Mouse (Mus musculus) hindbrain, postnatal 0 days (tissue): Measurements from ENCODE around the gene Efcc1. TPM values are rescaled to one million over a fixed set of nuclear protein-coding genes. Genes with fewer than 3 reads are reported as not detected.
"Not testable (repeated sequence)": the region's sequence is repeated elsewhere in the genome, so short reads cannot be mapped to it uniquely, and the experiment has no call there.

Experiments used
- ATAC-seq: fragments of 200-750 bp; cut with Nextera tagmentation; 2 replicates; pipeline ENCODE4 v1.8.0; 2017; ENCODE audit warnings: mild to moderate bottlenecking, moderate TSS enrichment, moderate library complexity
- DNase-seq: peaks from one replicate; pipeline ENCODE4 v3.0.0-alpha.2; 2015; ENCODE audit warnings: low spot score
- H3K27ac ChIP-seq: fragments of 300-500 bp; sonication (generic); 2 replicates; pipeline ENCODE4 v1.5.1; 2014; ENCODE audit warnings: mild to moderate bottlenecking
- H3K27me3 ChIP-seq: fragments of 300-500 bp; sonication (generic); 2 replicates; pipeline ENCODE4 v1.6.1; 2014; ENCODE audit warnings: low read length, mixed read lengths; ENCODE audit not compliant: insufficient read depth
- H3K36me3 ChIP-seq: fragments of 300-500 bp; sonication (generic); 2 replicates; pipeline ENCODE4 v1.6.1; 2014; ENCODE audit warnings: low read length, mixed read lengths; ENCODE audit not compliant: insufficient read depth
- H3K4me1 ChIP-seq: fragments of 300-500 bp; sonication (generic); 2 replicates; pipeline ENCODE4 v1.6.1; 2014; ENCODE audit warnings: antibody characterized with exemption, low read length, mixed read lengths; ENCODE audit not compliant: insufficient read depth
- H3K4me2 ChIP-seq: fragments of 300-500 bp; sonication (generic); 2 replicates; pipeline ENCODE4 v1.6.1; 2014; ENCODE audit warnings: low read depth, mild to moderate bottlenecking, low read length, moderate library complexity, mixed read lengths
- H3K4me3 ChIP-seq: fragments of 300-500 bp; sonication (generic); 2 replicates; pipeline ENCODE4 v1.5.1; 2014; ENCODE audit warnings: low read length
- H3K9ac ChIP-seq: fragments of 300-500 bp; sonication (generic); replicated peaks from 2 replicates; pipeline ENCODE4 v1.6.1; 2014; ENCODE audit warnings: mild to moderate bottlenecking, low read length, moderate library complexity, mixed read lengths
- H3K9me3 ChIP-seq: fragments of 300-500 bp; sonication (generic); 2 replicates; pipeline ENCODE4 v1.6.1; 2016; ENCODE audit warnings: low read length, mixed read lengths
- CTCF ChIP-seq: IDR thresholded peaks from 2 replicates; pipeline ENCODE4 v1.5.1; 2016; ENCODE audit warnings: antibody characterized with exemption, control low read depth, low read depth
- WGBS: fragments of 180-500 bp; shearing (Covaris S2); extraction: QIAGEN DNeasy Blood & Tissue Kit; methylation state at CpG from one replicate; pipeline ENCODE4 v1.1.7; 2014; 5-methylcytosine and 5-hydroxymethylcytosine counted together
- polyA plus RNA-seq: library from polyadenylated mRNA; unstranded; fragments of >200 nt; fragmentation: Nextera tagmentation; extraction: Ambion mirVana; gene quantifications from 2 replicates; pipeline ENCODE4 v1.2.1, GENCODE M21; 2015
- total RNA-seq: library from RNA; depleted of rRNA; stranded (reverse); fragments of >200 nt; gene quantifications from 2 replicates; pipeline ENCODE4 v1.2.3, GENCODE M21; 2014

Efcc1 gene
- total and polyA plus RNA-seq, 2 experiments from 2014 or later: 5.4 to 8.3 TPM

DNA sequence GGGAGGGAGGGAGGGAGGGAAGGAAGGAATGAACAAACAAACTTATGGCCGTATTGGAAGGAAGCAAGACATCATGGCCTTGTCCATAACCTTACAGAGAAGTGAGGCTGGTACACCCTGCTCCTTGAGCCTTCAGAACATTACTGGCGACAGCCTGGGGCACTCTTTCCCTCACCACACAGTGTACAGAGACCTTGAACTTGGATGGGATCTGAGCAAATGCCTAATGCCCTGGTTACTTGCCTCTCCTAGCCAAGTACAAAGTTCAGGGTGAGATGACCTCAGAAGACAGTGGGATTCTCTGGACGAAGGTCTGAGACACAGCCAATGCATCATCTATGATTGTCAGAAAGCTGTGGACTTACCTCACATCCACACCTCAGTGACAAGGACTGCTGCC, 29.2 kb downstream of the Efcc1 start:
- 73% methylated on average over 3 of the region's 3 CpGs for WGBS
- H3K4me2 ChIP-seq: no peak overlapping the region
- TF ChIP-seq CTCF: no peak
- ATAC-seq (no peak), DNase-seq (no peak)
- H3K9ac ChIP-seq: no peak overlapping the region
- H3K9me3 ChIP-seq: no peaks in the 10 kb centered on the region
- H3K27ac ChIP-seq: no peak overlapping the region
- H3K4me1 ChIP-seq: no peaks in the 10 kb centered on the region
- H3K4me3 ChIP-seq: no peak overlapping the region
- H3K36me3 ChIP-seq: 0 out of 2 replicates have a peak, but pooled peaks cover 4% of the 10 kb centered on the region
- H3K27me3 ChIP-seq: no peaks in the 10 kb centered on the region

DNA sequence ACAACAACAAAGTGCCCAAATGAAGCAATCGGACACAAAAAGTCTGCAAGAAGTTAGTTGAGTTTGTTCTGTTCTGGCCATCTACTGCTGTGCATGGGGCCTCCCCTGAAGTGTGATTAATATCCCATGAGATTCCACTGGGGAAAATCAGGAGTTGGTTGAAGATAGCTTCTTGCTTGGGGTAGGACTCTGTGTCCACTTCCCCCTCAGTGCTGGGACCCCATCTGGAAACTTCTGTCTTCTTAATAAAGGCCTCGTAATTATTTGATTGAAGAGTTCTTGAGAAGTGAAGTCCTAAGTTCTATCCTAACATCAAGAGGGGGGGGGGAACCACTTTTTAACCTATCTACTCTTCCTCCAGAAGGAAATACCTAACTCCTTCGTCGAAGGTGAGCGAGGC, 31.5 kb downstream of the Efcc1 start:
- no peak overlapping the region for H3K27ac ChIP-seq
- WGBS: 83% methylated on average over 5 of the region's 5 CpGs

DNA sequence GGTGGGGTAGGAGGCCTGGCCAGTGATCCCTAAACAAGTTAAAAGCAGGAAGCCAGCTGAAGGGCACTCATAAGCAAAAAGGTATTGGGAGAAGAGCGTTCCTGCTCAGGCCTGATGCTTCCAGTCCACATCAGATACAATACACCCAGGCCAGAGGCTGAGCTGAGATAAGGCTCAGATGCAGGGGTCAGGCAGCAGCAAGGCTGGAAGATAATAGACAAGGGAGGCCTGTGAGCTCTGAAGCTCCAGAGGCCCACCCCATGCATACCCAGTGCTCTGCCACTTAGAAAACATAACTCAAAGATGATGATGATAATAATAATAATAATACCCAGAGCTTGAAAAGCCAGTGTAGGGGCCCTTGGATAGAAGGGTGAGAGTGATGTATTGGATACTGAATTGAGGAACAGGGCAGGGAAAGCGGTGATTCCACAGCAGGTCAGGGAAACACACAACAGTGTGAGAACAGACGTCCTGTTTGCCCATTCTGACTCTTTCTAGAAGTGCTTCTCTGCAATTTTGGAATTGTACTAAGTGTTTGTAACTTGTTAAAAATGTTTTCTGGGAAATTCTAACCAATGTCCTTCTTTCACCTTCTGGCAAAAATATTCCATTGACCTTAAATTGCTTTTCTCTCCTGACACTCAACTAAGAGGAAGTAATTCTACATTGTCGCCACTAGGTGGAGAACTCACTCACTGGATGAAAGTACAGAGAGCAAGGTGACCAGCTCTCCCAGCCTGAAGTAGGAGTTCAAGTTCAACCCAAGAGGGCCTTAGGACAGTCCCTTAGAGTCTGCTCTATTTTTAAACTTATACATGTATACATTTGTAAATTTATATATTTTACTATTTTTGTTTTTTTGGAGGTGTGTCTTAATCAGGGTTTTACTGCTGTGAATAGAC, 33.0 kb downstream of the Efcc1 start:
- Histone ChIP-seq H3K27me3 (no peaks in the 10 kb centered on the region), H3K27ac (no peak overlapping the region), H3K9me3 (no peaks in the 10 kb centered on the region), H3K4me2 (no peak overlapping the region), H3K4me1 (no peaks in the 10 kb centered on the region), H3K36me3 (no peaks in the 10 kb centered on the region), H3K4me3 (no peak overlapping the region), H3K9ac (no peak overlapping the region)
- TF ChIP-seq CTCF: peak; percentile 77
- no peak for ATAC-seq
- DNase-seq: peak; percentile 46
- WGBS: 67% methylated on average over 4 of the region's 4 CpGs

More for the DNA sequence above, 31.5 kb downstream of the Efcc1 start:
- no peaks in the 10 kb centered on the region for H3K9me3 ChIP-seq
- H3K4me2 ChIP-seq: no peak overlapping the region
- no peaks in the 10 kb centered on the region for H3K4me1 ChIP-seq
- no peak overlapping the region for H3K9ac ChIP-seq
- no peaks in the 10 kb centered on the region for H3K36me3 ChIP-seq
- no peaks in the 10 kb centered on the region for H3K27me3 ChIP-seq
- no peak for ATAC-seq
- no peak for TF ChIP-seq CTCF
- no peak for DNase-seq
- no peak overlapping the region for H3K4me3 ChIP-seq

DNA sequence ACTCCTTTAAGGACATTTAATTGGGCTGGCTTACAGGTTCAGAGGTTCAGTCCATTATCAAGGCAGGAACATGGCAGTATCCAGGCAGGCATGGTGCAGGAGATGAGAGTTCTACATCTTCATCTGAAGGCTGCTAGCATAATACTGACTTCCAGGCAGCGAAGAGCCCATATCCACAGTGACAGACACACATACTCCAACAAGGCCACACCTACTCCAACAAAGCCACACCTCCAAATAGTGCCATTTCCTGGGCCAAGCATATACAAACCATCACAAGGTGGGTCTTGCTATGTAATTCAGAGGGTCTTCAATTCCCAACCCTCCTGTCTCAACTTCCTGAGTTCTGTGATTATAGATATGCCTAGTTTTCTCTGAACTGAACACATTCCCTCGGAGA, 33.6 kb downstream of the Efcc1 start:
- H3K9ac ChIP-seq, H3K36me3 ChIP-seq, H3K9me3 ChIP-seq, H3K4me3 ChIP-seq, H3K27me3 ChIP-seq, H3K27ac ChIP-seq, H3K4me1 ChIP-seq, H3K4me2 ChIP-seq, DNase-seq, ATAC-seq: not testable (repeated sequence)
- WGBS: 95% methylated on average over 2 of the region's 2 CpGs

DNA sequence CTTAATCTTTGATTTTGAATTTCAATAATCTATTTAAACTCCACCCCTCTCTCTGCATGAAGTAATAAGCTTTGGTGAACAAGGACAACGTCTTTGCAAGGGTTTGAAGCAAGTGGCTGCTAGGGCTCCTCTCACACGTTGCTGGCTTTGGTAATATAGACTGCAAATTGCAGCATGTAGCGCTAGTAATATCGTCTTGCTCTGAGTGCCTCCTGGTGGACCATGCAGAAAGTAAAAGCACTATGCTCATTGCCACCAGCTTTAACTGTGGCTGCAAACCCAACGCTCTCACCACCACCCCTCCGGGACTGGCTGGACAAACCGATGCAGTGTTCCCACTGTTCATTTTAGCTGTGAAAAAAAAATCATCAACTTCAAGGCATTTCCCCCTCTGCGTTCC, 40.0 kb downstream of the Efcc1 start:
- no peaks in the 10 kb centered on the region for H3K4me1 ChIP-seq
- ATAC-seq (0 out of 2 replicates have a peak, but pooled peaks have one; percentile 56), DNase-seq (peak; percentile 63)
- no peak overlapping the region for H3K4me3 ChIP-seq
- no peak overlapping the region for H3K27ac ChIP-seq
- H3K9me3 ChIP-seq: no peaks in the 10 kb centered on the region
- WGBS: 47% methylated on average over 8 of the region's 8 CpGs
- no peaks in the 10 kb centered on the region for H3K27me3 ChIP-seq
- H3K4me2 ChIP-seq: no peak overlapping the region
- H3K36me3 ChIP-seq: no peaks in the 10 kb centered on the region
- H3K9ac ChIP-seq: no peak overlapping the region
- peak; percentile 63 for TF ChIP-seq CTCF

DNA sequence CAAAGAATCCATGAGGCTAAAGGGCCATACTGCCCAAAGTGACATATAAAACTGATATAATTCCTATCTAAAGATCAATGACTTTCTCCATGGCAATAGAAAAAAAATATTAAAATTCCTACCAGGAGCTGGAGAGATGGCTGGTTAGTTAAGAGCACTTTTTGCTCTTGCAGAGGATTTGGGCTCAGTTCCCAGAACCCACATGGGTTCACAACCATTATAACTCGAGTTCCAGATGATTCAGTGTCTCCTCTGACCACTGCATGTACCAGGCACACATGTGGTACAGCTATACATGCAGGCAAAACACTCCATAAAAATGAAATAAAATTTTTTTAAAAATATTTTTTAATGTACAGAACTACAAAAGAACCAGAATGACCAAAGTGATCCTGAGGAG, 43.8 kb downstream of the Efcc1 start:
- WGBS: 25% methylated on average over 1 of the region's 1 CpGs
- DNase-seq: no peak
- no peak overlapping the region for H3K27ac ChIP-seq
- no peak overlapping the region for H3K4me2 ChIP-seq
- no peak overlapping the region for H3K4me3 ChIP-seq
- no peaks in the 10 kb centered on the region for H3K27me3 ChIP-seq
- H3K4me1 ChIP-seq: no peaks in the 10 kb centered on the region
- H3K9ac ChIP-seq: no peak overlapping the region
- no peaks in the 10 kb centered on the region for H3K9me3 ChIP-seq
- no peak for ATAC-seq
- no peak for TF ChIP-seq CTCF
- H3K36me3 ChIP-seq: no peaks in the 10 kb centered on the region

DNA sequence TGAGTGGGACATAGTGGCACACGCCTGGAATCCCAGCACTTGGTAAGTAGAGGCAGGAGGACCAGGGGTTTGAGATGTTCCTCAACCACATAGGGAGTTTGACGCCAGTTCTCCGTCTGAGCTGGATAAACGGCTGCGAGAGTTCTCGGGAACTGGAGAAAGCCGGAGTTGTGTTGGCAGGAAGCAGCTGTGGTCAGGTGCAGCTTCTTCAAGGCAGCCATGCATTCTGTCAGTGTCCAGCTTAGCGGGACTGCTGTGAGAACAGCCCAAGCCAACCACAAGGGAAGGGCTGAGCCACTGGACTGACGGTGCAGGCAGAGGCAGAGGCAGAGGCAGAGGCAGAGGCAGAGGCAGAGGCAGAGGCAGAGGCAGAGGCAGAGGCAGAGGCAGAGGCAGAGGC, 44.2 kb downstream of the Efcc1 start:
- Histone ChIP-seq H3K4me1 (no peaks in the 10 kb centered on the region), H3K27ac (no peak overlapping the region), H3K9me3 (no peaks in the 10 kb centered on the region), H3K9ac (no peak overlapping the region), H3K27me3 (no peaks in the 10 kb centered on the region), H3K4me2 (no peak overlapping the region), H3K4me3 (no peak overlapping the region), H3K36me3 (no peaks in the 10 kb centered on the region)
- ATAC-seq (no peak), DNase-seq (no peak)
- TF ChIP-seq CTCF: no peak
- WGBS: 82% methylated on average over 9 of the region's 9 CpGs
